Mouse (Mus musculus): Measurements from ENCODE around the gene Gm4175.
"Not testable (repeated sequence)": the region's sequence is repeated elsewhere in the genome, so short reads cannot be mapped to it uniquely, and the experiment has no call there.

Gm4175 gene

DNA sequence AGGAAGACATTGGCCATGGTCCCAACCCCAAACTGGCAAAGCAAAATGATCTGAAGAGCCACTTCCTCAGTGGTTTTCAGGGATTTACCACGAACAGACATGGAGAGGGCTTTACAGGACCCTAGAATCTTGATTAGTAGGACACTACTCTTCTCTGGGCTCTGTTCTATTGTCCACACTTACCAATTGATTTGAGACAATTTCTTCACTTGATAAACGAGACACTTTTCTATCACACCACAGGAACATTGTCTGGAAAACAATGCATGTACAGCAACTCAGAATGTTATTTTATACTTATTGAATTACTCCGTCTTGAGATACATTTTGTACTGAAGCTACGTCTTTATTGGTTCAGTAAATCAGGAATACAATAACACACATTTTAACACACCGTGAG lies at the start of gene Gm4175:
Gene Gm4175 (minus strand): TSS at position 101 of the 400 bp plus-strand sequence.
- not testable (repeated sequence) for DNase-seq (ENCODE audit: low spot score in 2 of 2)

GRCm38 (mm10) chr7:21796628-21797027 lies 35.4 kb upstream of the Gm4175 start, which contains the start of gene Gm4177:
TSS of gene Gm4177 (minus strand) at chr7:21796728.
- DNase-seq (ENCODE audit: low spot score in 2 of 2) = not testable (repeated sequence)
